Mouse (Mus musculus): ENCODE measurements around the gene Tex10.
"Not testable (repeated sequence)": the region's sequence is repeated elsewhere in the genome, so short reads cannot be mapped to it uniquely, and the experiment has no call there.

Tex10 gene

DNA sequence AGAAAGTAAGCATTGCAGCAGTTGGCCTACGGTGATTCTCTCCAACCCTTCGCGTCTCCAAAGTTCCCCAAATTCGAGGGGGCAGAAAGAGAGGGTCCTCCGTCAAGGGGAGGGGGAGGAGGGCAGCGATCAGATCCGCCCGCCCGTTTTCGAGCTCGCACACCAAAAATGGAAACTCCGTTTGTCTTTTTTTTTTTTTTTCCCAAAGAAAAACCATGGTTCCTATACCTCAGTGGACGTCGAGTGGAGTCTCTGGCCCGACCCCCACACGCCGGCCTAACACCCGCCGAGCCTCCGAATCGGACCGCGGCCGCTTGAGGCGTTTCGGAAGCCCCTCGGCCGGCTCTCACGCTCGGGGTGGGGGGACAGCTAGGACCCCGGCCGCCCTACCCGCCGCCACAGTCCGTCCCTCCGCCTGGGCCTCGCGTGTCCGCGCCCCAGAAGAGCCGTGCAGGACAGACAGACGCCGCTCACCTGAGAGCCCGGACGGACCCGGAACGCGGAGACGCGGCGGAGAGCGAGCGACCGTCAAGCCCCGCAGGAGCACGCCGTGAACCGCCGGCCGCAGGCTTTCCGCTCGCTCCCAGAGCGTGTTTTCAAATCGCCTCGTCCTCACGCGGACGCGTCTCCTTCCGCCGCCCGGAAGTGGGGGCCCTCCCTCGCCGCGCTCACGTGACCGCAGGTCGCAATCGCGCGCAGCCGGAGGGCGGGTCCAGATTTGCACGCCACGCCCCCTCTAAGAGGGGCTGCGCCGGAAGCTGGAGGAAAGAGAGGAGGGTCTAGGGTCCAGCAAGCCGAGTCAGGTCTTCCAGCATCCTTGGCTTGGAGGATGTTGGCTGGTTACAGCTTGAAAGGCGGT lies at the start of gene Tex10:
Gene Tex10, minus strand, starts transcription at position 668 of the 859 bp plus-strand sequence.
- DNase-seq (ENCODE audit: low spot score), result peak; percentile 90

DNA sequence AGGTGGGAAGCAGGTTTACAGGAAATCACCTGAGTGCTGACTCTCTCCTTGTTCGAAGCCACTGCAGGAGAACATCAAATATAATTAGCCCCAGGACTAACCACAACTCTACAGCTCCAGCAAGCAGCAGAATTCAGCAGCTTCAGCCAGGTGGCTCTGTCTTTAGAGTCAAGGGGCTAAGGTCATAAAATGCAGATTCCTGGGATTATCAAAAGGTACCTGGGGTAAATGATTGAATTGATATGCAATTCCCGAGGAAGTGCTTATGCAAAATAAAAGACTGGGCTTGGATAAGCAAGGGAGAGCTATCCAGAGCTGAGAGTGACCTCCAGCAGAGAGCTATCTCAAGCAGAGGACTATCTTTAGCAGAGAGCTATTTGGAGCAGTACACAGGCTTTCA lies 37.6 kb upstream of the Tex10 start:
- no peak for DNase-seq (ENCODE audit: low spot score)

DNA sequence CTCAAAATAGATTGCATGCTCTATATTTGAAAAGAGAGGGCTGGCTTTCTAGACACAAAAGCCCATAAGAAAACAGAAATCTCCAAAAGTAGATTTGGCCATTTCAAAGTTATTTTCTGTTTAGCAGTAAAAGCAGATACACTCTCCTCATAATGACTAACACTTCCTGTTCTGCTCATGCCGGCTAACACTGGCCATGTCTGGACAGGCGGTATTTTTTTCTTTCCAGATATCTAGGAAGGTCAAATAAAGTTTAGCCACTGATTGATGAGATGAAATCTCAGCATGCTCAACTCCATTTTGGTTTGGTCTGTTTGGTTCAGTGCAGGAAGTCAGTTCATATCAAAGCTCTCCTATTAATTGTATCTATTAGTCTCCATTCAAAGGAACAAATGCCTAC lies 19.3 kb upstream of the Tex10 start:
- no peak for DNase-seq (ENCODE audit: low spot score)

DNA sequence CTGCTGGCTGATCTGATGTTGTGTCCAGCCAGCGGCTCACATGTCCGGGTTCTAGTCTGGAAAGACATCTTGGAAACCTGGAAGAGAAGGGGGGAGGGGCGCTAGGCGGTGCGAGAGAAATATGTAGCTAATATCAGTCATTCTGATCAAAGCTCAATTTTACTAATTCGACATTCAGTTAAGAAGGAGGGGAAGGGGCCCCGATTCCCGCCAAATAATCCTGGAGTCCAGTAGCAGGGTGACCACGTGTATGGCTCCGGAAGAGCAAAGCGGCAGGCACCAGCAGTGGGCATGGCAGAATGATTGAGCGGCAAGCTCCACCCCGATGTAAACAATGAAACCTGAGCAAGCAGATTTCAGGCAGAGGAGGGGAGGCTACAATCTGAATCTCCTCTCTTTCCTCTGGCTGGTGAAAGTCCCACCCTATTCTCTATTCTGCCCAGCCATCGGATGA lies 18.1 kb upstream of the Tex10 start:
- DNase-seq (ENCODE audit: low spot score), result no peak

DNA sequence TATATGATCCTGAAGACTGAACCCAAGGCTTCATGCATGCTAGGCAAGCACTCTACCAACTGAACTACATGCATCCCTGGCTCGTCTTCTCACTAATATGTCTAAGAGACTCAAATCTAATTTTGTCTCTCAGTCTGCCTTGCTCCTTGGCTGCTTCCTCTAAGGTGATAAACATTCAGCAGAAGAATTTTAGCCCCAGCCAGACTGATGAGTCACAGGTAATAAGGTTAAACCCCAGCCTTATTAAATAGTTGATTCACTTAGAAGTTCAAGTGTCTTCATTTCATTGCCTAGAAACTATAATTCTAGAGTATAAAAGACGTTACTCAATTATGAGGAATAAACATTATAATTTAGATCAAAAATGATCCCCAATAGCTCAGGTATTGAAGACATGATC lies 15.7 kb upstream of the Tex10 start:
- DNase-seq (ENCODE audit: low spot score), result no peak

DNA sequence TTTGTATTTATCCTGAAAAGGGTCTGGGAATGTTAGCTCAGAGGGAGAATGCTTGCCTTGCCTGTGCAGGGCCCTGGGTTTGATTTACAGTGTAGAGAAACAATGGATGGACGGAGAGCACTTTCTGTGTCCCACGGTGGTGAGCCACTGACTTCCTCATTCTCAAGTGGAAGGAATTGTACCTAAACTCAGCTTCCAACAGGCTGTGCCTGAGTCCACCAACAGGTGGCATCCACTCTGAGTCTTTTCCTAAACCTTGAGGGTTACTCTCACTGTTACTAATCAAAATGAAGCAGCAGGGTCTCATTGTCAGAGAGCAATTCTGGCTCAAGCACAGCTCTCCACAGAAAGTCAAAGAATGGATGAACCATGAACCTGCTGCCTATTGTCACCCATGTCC lies 8.0 kb upstream of the Tex10 start:
- DNase-seq (ENCODE audit: low spot score), result peak; percentile 24

DNA sequence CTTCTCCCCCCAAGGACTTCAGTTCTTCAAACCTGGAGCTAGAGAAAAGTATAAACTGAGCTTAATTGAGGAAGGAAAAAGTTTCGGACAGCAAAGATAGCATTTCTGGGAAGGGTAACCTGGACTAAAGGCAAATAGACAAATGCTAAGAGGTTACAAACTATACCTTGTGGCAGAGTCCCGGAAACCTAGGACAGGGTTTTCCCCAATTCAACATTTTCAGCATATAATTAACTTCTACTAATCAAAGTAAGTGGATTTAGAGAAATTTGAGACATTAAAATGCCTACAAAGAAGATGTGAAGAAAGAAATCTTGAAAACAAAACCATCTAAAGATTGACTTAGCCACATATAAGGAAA lies 372 bp upstream of the Tex10 start:
- no peak for DNase-seq (ENCODE audit: low spot score)

DNA sequence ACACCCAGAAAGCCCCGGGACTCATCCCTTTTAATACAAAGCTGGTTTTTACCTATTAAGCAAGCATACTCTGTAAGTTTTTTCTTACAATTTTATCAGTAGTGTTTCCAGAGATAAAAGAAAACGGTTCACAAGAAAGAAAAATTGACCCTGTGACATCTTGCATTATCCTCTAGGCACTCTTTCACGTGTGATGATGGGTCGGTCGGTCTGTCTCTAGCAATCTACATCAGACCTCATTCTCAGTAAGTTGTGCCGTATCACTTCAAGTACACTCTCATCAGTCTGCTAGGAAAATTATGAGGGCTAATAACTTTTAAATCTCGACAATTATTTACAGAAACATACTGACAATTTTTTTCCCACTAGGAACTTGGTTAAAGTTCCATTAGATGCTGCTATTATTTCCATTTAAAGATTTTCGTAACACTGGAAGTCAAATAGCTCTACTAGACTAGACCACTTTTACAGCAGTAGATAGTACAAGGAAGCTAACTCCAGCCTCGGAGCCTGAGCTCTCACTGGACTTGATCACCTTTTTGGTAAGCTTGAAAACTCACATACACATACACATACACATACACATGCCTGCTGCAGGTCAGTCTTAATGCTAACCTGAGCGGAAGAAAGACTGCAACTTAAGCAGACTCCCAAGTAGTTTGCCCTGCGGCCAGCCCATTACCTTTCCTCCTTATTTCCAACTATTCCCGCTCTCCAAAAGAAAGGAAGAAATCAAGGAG lies 1.0 kb downstream of the Tex10 start:
- no peak for DNase-seq (ENCODE audit: low spot score)

DNA sequence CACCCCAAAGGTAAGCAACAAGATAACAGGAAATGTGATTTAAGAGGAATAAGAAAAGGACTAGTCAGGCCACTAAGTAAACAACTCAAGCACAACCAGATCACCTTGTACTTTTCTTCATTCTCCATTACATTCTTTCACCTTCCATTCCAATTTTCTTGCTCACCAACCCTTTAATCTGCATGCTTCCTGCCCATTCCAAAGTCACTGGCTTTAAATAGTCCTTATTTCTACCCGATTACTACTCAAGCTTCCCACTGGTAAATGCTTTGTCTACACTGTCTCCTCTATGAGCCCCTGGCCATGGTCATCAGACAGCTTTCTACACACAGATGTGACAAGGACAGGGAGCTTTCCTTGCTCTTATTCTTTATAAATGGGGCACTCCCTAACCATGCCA lies 2.3 kb downstream of the Tex10 start:
- DNase-seq (ENCODE audit: low spot score), result no peak

DNA sequence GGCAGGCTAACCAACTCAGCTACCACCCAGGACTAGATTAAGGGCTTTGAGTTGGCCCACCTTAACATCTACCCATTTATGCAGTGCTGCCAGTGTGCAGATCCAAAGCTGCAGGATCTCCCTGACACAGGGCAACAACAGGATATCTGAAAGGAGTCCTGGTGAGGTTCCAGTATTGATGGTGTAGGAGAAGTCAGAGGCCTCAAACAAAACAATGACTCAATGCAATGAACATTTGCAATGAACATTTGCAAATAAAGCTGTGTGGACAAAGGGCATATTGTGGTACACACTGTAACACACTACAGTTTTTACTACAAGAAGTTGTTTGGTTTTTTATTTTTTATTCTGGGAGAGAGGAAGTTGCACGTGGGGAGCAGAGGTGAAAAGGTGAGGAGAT lies 12.2 kb downstream of the Tex10 start:
- DNase-seq (ENCODE audit: low spot score), result no peak

DNA sequence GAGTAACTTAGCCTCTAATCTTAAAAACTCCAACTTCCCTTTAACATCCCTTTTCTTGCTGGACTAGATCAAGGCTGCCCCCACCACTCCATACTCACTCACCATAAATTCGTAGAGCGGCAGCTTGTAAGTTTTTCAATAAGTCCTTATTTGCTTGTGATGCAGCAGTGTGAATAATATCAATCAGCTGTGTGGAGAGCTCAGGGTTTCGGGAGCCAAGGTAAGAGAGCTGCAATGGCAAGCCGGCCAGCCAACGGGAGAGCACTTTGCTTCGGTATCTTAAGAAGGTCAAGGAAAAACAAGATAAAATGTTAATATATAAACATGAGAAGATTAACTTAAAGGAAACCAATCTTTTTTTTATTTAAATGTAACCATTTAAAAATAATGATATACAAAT lies 14.8 kb downstream of the Tex10 start:
- DNase-seq (ENCODE audit: low spot score), result no peak

DNA sequence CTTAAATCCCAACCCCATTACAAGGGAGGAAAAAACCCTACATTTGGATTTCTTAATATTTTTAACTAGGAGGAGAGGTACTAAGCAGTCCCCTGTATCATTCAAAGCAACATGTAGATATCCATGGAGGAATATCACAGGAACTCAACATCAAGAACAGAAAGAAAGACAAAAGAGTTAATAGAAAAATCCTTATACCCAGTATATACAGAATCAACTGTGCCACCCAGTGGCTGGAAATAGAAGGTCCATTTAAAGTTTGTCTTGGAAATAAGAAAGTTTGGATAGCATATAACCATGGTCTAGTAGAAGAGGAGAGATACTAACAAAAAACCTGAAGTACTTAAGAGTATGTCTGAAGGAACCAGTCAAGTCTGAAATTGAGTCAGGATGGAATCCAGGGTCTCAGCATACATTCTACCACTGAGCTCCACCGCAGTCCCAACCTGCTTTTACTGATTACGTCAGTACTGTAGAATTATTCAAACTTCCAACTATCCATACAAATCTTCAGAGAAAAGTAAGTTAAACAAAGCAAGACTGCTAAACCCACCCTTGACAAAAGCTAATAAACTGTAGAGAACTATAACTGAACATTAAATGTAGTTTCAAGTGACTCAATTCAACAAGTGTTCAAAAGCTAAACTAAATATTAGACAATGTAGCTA lies 19.0 kb downstream of the Tex10 start:
- DNase-seq (ENCODE audit: low spot score), result no peak

DNA sequence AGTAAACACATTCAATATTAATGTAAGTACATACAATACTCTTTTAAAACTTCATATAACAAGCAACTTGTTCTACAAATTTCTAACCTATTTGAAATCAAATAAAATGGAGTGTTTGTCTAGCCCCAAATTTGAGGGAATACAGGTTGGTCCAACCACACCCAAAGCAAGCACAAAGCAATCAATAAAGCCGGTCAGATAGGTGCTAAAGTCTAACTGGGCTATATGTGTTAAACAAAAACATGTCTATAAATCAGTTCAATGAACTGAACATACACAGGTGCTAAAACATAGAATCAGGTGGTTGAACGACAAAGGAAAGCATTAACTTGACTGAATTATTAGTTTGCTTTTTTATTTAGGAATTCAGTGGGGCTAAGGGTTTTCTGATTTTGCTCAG lies 45.2 kb downstream of the Tex10 start:
- DNase-seq (ENCODE audit: low spot score), result no peak

DNA sequence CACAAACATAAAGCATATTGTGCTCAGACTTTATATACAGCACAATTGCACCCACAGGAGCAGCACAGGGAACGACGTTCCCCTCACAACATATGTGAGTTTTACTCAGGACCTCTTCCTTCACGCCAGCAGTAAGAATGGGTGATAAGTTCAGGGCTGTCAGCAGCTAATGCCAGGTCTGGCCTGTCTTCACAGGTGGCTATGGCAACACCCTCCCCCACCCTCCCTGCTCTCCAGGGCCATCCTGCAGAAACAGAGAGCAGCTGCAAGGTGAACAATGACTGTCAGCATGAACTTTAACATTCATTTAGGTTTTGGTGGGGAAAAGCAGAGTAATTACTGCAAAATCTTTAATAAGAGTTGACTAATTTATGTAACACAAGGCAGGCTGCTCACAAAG lies 45.8 kb downstream of the Tex10 start:
- no peak for DNase-seq (ENCODE audit: low spot score)

DNA sequence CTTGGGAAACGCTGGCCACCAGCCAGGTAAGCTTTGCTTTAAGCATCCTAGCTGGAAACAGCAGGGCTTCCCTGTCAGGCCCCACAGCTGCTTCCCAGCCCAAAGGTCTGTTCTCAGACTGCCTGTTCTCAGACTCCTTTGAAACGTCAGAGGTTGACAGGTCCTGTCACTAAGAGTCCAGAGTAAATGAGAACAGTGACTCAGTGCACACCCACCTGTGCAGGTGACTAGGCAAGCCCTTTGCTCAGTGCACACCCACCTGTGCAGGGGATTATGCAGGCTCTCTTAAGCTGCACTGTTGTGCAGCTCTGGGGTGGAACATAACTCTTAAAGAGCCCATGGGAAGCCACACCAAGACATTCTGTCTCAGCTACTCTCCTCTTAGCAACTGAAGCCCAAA lies 49.5 kb downstream of the Tex10 start:
- DNase-seq (ENCODE audit: low spot score), result no peak

DNA sequence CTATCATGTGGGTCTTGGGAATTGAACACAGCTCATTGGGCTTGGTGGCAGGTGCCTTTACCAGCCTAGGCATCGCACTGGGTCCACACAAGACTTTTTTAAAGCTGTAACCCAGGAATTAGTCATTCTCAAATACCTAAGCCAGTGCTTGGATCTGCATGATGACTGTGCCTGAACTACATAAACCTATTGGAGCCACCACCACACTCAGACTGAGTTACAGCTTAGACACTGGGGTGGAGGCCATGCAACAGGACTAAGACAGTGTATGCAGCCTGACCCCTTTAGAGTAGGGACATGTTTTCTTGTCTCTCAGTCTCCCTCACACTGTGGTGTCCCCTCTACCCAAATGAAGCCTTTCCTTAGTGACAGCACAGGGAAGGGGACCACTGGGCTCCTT lies 50.6 kb downstream of the Tex10 start:
- no peak for DNase-seq (ENCODE audit: low spot score)

DNA sequence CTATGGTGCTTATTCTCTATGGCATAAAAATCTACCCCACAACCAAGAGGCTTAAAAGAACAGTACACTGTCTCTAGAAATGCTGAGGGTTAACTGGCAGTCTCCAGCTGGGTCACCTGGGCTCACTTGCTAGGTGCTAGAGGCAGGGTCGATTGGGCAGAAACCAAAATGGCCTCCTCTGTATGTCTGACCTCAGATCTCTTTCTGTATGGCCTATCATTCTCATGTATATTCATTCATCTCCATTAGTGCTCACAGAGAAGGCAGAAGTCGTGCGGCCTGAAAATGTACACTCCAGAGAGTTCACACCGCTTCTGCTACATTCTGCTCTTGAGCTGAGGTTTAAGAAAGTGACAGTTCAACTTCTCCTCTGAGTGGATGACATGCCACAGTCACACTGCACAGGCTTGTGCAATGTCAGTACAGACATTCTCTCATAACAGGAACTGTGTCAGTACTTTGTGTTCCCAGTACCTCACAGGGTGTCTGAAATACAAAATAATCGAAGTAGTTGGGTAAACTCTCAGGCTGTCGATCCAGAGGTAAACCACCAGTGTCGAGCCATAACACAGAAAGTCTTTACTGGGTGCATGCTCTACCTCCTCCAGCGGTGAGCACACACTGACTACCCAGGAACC lies 54.3 kb downstream of the Tex10 start:
- no peak for DNase-seq (ENCODE audit: low spot score)

DNA sequence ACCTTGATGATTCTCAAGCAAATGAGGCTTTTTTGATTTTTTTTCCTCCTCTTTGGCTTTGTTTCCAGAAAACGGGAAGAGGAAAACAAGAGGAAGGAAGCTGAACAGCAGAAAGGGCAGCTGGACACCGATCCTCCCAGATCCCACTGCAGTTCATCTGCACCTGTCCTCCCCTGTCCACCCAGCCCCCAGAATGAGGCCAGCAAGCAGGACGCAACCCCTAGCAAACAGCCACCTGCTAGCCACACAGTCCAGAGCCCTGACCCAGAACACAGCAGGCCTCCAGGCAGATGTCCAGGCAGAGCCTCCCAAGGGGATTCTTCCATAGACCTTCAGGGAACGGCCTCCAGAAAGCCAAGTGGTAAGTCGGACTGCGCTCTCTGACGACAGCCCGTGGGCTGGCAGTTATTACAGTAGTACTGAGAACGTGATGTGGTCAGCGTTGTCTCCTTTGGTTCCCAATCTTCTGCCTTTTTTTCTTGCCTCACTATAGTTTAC lies 57.4 kb downstream of the Tex10 start:
- DNase-seq (ENCODE audit: low spot score), result peak; percentile 17

DNA sequence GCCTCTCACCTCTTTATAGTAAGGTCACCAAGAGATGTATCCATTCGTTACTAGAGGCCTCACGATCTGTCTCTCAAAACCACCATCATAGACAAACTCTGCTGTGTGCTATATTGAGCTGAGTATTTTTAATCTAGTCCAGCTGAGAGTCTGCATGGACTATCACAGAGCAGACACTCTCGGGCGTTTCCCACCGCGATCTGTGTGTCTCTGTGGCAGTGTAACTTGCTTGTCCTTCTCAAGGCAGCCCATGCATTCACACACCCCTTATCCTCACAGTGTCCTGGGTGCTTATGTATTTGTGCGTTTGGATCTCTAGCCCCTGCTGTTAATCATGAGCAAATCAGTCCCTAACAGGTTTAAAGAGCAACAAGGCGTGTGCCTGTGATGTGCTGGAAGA lies 59.8 kb downstream of the Tex10 start:
- DNase-seq (ENCODE audit: low spot score), result no peak

DNA sequence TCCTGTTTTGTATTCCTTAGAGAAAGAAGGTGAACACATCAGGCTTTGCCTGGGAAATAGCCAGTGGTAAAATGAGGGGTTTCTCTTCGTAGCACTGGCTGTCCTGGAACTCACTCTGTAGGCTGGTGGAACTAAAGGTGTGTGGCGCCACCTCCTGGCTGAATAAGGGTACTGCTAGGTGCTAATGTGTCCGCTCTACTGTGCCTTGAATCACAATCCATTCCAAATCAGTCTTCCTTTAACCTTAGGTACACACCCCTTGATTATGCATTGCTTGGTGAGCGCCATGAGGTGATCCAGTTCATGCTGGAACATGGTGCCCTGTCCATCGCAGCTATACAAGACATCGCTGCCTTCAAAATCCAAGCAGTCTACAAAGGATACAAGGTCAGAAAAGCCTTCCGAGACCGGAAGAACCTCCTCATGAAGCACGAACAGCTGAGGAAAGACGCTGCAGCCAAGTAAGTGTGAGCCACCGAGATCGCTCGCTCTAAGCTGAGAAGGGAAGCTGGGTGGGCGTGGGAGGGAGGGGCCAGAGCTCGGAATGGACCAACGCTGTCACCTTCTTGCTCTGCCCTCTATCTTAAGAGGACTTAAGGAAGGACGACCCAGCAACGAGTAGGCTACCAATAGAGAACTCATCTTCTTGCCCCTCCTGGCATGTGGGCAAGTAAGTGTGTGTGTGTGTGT lies 65.8 kb downstream of the Tex10 start:
- DNase-seq (ENCODE audit: low spot score), result peak; percentile 48

DNA sequence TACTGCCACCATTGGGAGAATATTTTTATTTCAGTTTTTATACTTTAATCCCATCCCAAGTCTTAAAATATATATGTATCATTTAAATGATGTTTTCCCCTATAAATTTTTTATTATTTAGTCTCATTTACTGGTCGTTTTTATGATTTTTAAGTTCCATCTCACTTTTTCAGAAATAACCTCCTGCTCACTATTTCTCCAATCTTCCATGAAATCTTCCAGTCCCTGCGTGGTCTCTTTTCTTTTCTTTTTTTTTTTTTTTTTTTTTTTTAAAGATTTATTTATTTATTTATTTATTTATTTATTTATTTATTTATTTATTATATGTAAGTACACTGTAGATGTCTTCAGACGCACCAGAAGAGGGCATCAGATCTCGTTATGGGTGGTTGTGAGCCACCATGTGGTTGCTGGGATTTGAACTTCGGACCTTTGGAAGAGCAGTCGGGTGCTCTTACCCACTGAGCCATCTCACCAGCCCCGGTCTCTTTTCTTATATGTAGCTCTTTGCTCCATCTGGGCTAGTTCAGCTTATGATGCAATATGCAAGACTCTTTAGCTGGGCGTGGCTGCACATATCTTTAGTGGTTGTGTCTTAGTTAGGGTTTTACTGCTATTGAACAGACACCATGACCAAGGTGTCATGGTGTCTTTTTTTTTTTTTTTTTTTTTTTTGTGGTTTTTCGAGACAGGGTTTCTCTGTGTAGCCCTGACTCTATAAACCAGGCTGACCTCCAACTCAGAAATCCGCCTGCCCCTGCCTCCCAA lies 67.4 kb downstream of the Tex10 start:
- DNase-seq (ENCODE audit: low spot score), result not testable (repeated sequence)

All from ovary, postnatal 36 days (tissue).